Comparison of ENCODE assay signal across 8 mouse cellular contexts in genomic region chr3:115689352-115689751, GRCm38 (mm10). TPM values are rescaled to one million over a fixed set of nuclear protein-coding genes. Genes with fewer than 3 reads are reported as not detected.
DNase-seq lines count a peak whose midpoint lies in the region; ATAC-seq and TF ChIP-seq lines count a peak whose summit lies in the region.

No protein-coding gene starts in this region.

- no peaks in the 10 kb centered on the region for H3K27me3 ChIP-seq in neural tube, embryonic 15.5 days (replicated peaks)
- no peaks in the 10 kb centered on the region for H3K27me3 ChIP-seq in hindbrain, postnatal 0 days (ENCODE audit: insufficient read depth, low read length)
- no peaks in the 10 kb centered on the region for H3K27me3 ChIP-seq in limb, embryonic 10.5 days (ENCODE audit: low read depth, poor library complexity, severe bottlenecking)

- TF ChIP-seq CTCF in bone marrow, adult 2 months (IDR thresholded peaks at IDR 0.05; ENCODE audit: control insufficient read depth, insufficient read depth, low read length) = no peak
- no peak for TF ChIP-seq CTCF in hindbrain, postnatal 0 days (IDR thresholded peaks at IDR 0.05; ENCODE audit: low read depth)

- H3K4me2 ChIP-seq in neural tube, embryonic 15.5 days = no peak overlapping the region
- no peak overlapping the region; the same call in 1 of the 2 replicates for H3K4me2 ChIP-seq in hindbrain, postnatal 0 days (ENCODE audit: low read depth, low read length)

- DNase-seq in neural tube, embryonic 10.5 days (ENCODE audit: extremely low spot score, low spot score) = peak; percentile 15
- peak; percentile 22 for DNase-seq in hindbrain, postnatal 0 days (ENCODE audit: low spot score)
- peak; percentile 48 to 60 for DNase-seq in monocyte, adult 2 months (ENCODE audit: low read depth in 1 of 2, low spot score in 2 of 2)
- DNase-seq in limb, embryonic 10.5 days (ENCODE audit: low spot score) = no peak
- no peak for DNase-seq in ovary, postnatal 14 days (ENCODE audit: low spot score)
- DNase-seq in cerebellum, postnatal 14 days = no peak

- ATAC-seq in neural tube, embryonic 15.5 days (ENCODE audit: low FRiP score) = no peak
- ATAC-seq in hindbrain, postnatal 0 days = no peak

- TF ChIP-seq POLR2A in bone marrow, adult 2 months (IDR thresholded peaks at IDR 0.05; ENCODE audit: borderline replicate concordance, control insufficient read depth, low read depth, low read length) = no peak

- WGBS in neural tube, embryonic 15.5 days = 39% methylated on average over 8 of the region's 8 CpGs
- 2% methylated on average over 8 of the region's 8 CpGs for WGBS in bone marrow, adult 2 months
- WGBS in hindbrain, postnatal 0 days = 25% methylated on average over 8 of the region's 8 CpGs
- WGBS in limb, embryonic 10.5 days = 74% methylated on average over 8 of the region's 8 CpGs

- no peaks in the 10 kb centered on the region for H3K36me3 ChIP-seq in neural tube, embryonic 15.5 days
- H3K36me3 ChIP-seq in hindbrain, postnatal 0 days (ENCODE audit: insufficient read depth, low read length) = no peaks in the 10 kb centered on the region
- no peaks in the 10 kb centered on the region for H3K36me3 ChIP-seq in limb, embryonic 10.5 days

- H3K9me3 ChIP-seq in neural tube, embryonic 15.5 days (replicated peaks) = no peaks in the 10 kb centered on the region
- no peaks in the 10 kb centered on the region for H3K9me3 ChIP-seq in hindbrain, postnatal 0 days (ENCODE audit: low read length)
- no peaks in the 10 kb centered on the region for H3K9me3 ChIP-seq in limb, embryonic 10.5 days (replicated peaks)

- no peak overlapping the region for H3K4me3 ChIP-seq in neural tube, embryonic 15.5 days (replicated peaks)
- no peak overlapping the region for H3K4me3 ChIP-seq in bone marrow, adult 2 months (replicated peaks; ENCODE audit: control insufficient read depth, low read depth, low read length)
- H3K4me3 ChIP-seq in hindbrain, postnatal 0 days (ENCODE audit: low read length) = no peak overlapping the region
- no peak overlapping the region for H3K4me3 ChIP-seq in limb, embryonic 10.5 days

- no peaks in the 10 kb centered on the region for H3K4me1 ChIP-seq in neural tube, embryonic 15.5 days
- H3K4me1 ChIP-seq in bone marrow, adult 2 months (ENCODE audit: control insufficient read depth, insufficient read depth, low read length) = peaks cover 9% of the 10 kb centered on the region; the same call in 1 of the 2 replicates
- no peaks in the 10 kb centered on the region for H3K4me1 ChIP-seq in hindbrain, postnatal 0 days (ENCODE audit: insufficient read depth, low read length)
- no peaks in the 10 kb centered on the region for H3K4me1 ChIP-seq in limb, embryonic 10.5 days

- no peak overlapping the region for H3K27ac ChIP-seq in neural tube, embryonic 15.5 days (replicated peaks)
- H3K27ac ChIP-seq in bone marrow, adult 2 months (ENCODE audit: control insufficient read depth, insufficient read depth, low read depth, low read length, poor library complexity) = 0 out of 2 replicates have a peak overlapping the region, but pooled peaks have one; percentile 41
- H3K27ac ChIP-seq in hindbrain, postnatal 0 days = no peak overlapping the region
- no peak overlapping the region for H3K27ac ChIP-seq in limb, embryonic 10.5 days

- H3K9ac ChIP-seq in neural tube, embryonic 15.5 days (replicated peaks) = no peak overlapping the region
- H3K9ac ChIP-seq in hindbrain, postnatal 0 days (replicated peaks; ENCODE audit: low read length) = no peak overlapping the region

RNA-seq across cellular contexts. Expression of gene S1pr1, which starts 25.5 kb away (rescaled TPM):
- 30.5 TPM in 2 replicates for polyA plus RNA-seq in neural tube, embryonic 15.5 days (2015; fragmentation: Nextera tagmentation; extraction: Ambion mirVana)
- 3.9 and 6.1 TPM in 2 replicates for polyA plus RNA-seq in bone marrow, adult 2 months (2011; ENCODE audit: insufficient read depth, insufficient read length, low replicate concordance, missing spikeins)
- 61.1 and 61.6 TPM in 2 replicates for total RNA-seq in hindbrain, postnatal 0 days (2014; rRNA removed)
- 40.9 and 46.9 TPM in 2 replicates for polyA plus RNA-seq in hindbrain, postnatal 0 days (2015; fragmentation: Nextera tagmentation; extraction: Ambion mirVana)
- 10.1 and 12.1 TPM in 2 replicates for polyA plus RNA-seq in limb, embryonic 10.5 days (2016; fragmentation: Nextera tagmentation; extraction: Ambion mirVana)

Comparison
In these comparisons a context has a peak if more than half of its experiments do, and no peak if none do; other contexts are left out.
1. DNase-seq: peak in neural tube, embryonic 10.5 days (single experiment), hindbrain, postnatal 0 days (single experiment) and monocyte, adult 2 months (2 of 2); none in limb, embryonic 10.5 days (single experiment), ovary, postnatal 14 days (single experiment) and cerebellum, postnatal 14 days (0 of 2).